Mouse (Mus musculus) olfactory bulb, adult 2 months (tissue): ENCODE measurements at regions not wholly inside any gene's neighbourhood (a gene's known extent, or its start where the extent isn't known, plus 50 kb on each side); places are given as distances from the start of the nearest gene placed in this dataset.

Experiments
- CTCF ChIP-seq: fragments of 200-500 bp; IDR thresholded peaks from 2 replicates; pipeline ENCODE4 v1.5.1; 2012; ENCODE audit warnings: low read depth, mild to moderate bottlenecking, low read length, moderate library complexity; ENCODE audit not compliant: insufficient read depth
- POLR2A ChIP-seq: fragments of 200-500 bp; IDR thresholded peaks from 2 replicates; pipeline ENCODE4 v1.6.1; 2012; ENCODE audit warnings: mild to moderate bottlenecking, low read depth, low read length, moderate library complexity; ENCODE audit not compliant: insufficient read depth

DNA sequence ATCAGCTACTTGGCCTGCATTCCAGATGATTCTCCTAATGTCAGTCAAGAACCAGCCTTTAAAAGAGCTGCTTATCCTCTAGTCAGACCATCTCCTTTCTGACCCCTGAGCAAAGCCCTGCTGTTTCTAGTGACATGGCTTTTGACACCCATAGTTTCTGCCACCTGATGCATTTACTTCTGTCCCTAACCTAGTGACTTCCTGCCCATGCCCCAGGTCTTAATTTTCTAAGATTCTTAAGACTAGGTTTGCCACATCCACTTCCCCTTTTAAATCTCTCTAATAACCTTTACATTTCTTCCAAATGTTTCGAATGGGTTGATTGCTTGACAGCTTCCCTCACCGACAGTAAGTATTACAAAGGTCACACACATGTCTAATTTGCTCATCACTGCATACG is 321.1 kb upstream of the Trib2 start:
- TF ChIP-seq POLR2A (no peak), CTCF (no peak)
